11 mouse cellular contexts compared by ENCODE assay signal in the genomic region with DNA sequence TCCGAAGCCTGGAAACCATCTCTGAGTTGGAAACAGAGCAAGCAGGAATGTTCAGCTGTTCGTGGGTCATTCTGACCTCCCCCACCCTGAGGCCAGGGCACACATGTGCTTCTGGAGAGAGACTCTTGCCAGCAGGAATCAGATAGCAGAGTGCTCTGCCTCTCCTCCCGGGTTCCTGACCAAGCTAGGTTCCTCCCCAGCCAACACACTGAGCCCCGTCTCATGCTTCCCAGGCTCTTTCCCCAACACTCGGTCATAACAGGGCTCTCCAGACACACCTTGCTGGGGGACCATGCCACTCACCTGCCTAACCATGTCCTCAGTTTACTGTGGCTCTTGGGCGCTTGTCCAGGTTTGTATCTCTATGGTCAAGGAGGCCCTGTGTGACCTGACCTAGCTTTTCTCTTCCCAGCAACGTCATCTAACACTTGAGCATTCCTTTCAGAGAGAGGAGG.
DNase-seq lines count a peak whose midpoint lies in the region; ATAC-seq and TF ChIP-seq lines count a peak whose summit lies in the region.
"Had no signal": no experiment of that assay in that cellular context is flagged by ENCODE, and none has a peak within 500 bp of the region (broad histone marks: within the 10 kb centered on the region; RNA-seq: fewer than 3 reads in every experiment).

No protein-coding gene starts in this region.

- H3K36me3 ChIP-seq in heart, embryonic 12.5 days, result no peaks in the 10 kb centered on the region
- H3K36me3 ChIP-seq in heart, postnatal 0 days (replicated peaks; ENCODE audit: control insufficient read depth, insufficient read depth, low read length), result no peaks in the 10 kb centered on the region
- H3K36me3 ChIP-seq in thymus, adult 2 months (ENCODE audit: control insufficient read depth, insufficient read depth, low read length), result no peaks in the 10 kb centered on the region
- H3K36me3 ChIP-seq: liver, embryonic 12.5 days had no signal

- no peak for TF ChIP-seq CTCF in heart, postnatal 0 days (IDR thresholded peaks at IDR 0.05; ENCODE audit: low read depth)
- no peak for TF ChIP-seq CTCF in thymus, adult 2 months (IDR thresholded peaks at IDR 0.05; ENCODE audit: borderline replicate concordance, control insufficient read depth, extremely low read depth, insufficient read depth, low read length, poor library complexity)

- 35% methylated on average over 7 of the region's 7 CpGs for WGBS in heart, embryonic 12.5 days
- 38% methylated on average over 7 of the region's 7 CpGs for WGBS in heart, postnatal 0 days
- 74% methylated on average over 7 of the region's 7 CpGs for WGBS in thymus, adult 2 months

- H3K9ac ChIP-seq in heart, embryonic 12.5 days, result no peak overlapping the region
- H3K9ac ChIP-seq in heart, postnatal 0 days (replicated peaks; ENCODE audit: low read depth, low read length), result no peak overlapping the region
- H3K9ac ChIP-seq: liver, embryonic 12.5 days had no signal

- ATAC-seq in heart, embryonic 12.5 days (ENCODE audit: insufficient number of reproducible peaks, low FRiP score), result no peak
- 0 out of 2 replicates have a peak, but pooled peaks have one; percentile 37 for ATAC-seq in heart, postnatal 0 days (ENCODE audit: insufficient read depth, low read depth)
- ATAC-seq: intestine, postnatal 0 days; liver, embryonic 12.5 days had no signal

- TF ChIP-seq EP300 in heart, postnatal 0 days (IDR thresholded peaks at IDR 0.05; ENCODE audit: low read depth), result no peak

- no peak overlapping the region for H3K4me2 ChIP-seq in heart, embryonic 12.5 days
- H3K4me2 ChIP-seq in heart, postnatal 0 days (ENCODE audit: low read depth, low read length), result no peak overlapping the region
- H3K4me2 ChIP-seq: liver, embryonic 12.5 days; midbrain, embryonic 11.5 days had no signal

- no peak overlapping the region for H3K4me3 ChIP-seq in heart, embryonic 12.5 days
- H3K4me3 ChIP-seq in heart, postnatal 0 days (ENCODE audit: low read depth, low read length), result no peak overlapping the region
- no peak overlapping the region for H3K4me3 ChIP-seq in thymus, adult 2 months (ENCODE audit: control insufficient read depth, insufficient read depth, low read length)
- H3K4me3 ChIP-seq: liver, embryonic 12.5 days had no signal

- H3K9me3 ChIP-seq in heart, embryonic 12.5 days (replicated peaks), result no peaks in the 10 kb centered on the region
- H3K9me3 ChIP-seq in heart, postnatal 0 days (replicated peaks; ENCODE audit: control insufficient read depth, low read length), result no peaks in the 10 kb centered on the region
- H3K9me3 ChIP-seq: liver, embryonic 12.5 days had no signal

- TF ChIP-seq POLR2A in thymus, adult 2 months (IDR thresholded peaks at IDR 0.05; ENCODE audit: control insufficient read depth, extremely low read depth, insufficient read depth, low read length, poor library complexity), result no peak

- H3K4me1 ChIP-seq in heart, embryonic 12.5 days (replicated peaks), result peaks cover 21% of the 10 kb centered on the region
- no peaks in the 10 kb centered on the region for H3K4me1 ChIP-seq in heart, postnatal 0 days (ENCODE audit: control insufficient read depth, insufficient read depth)
- no peaks in the 10 kb centered on the region for H3K4me1 ChIP-seq in thymus, adult 2 months (replicated peaks; ENCODE audit: control insufficient read depth, insufficient read depth, low read length)
- H3K4me1 ChIP-seq: liver, embryonic 12.5 days had no signal

- H3K27ac ChIP-seq in heart, embryonic 12.5 days (ENCODE audit: poor library complexity, severe bottlenecking), result no peak overlapping the region
- no peak overlapping the region for H3K27ac ChIP-seq in heart, postnatal 0 days (ENCODE audit: low read depth)
- H3K27ac ChIP-seq in thymus, adult 2 months (ENCODE audit: control insufficient read depth, insufficient read depth, low read length), result no peak overlapping the region
- H3K27ac ChIP-seq: liver, embryonic 12.5 days had no signal

- DNase-seq in heart, adult 18-20 months, result peak; percentile 46 to 65
- peak; percentile 68 for DNase-seq in gastrocnemius, adult 18-20 months (ENCODE audit: low spot score)
- peak; percentile 6 for DNase-seq in heart, postnatal 0 days (ENCODE audit: low spot score)
- DNase-seq in testis, postnatal 10 days (ENCODE audit: low spot score), result peak; percentile 55
- no peak for DNase-seq in thymus, adult 2 months
- no peak for DNase-seq in spleen, postnatal 4 days (ENCODE audit: low spot score in 2 of 2)
- DNase-seq: lung, postnatal 14 days had no signal

- H3K27me3 ChIP-seq in heart, embryonic 12.5 days (replicated peaks), result no peaks in the 10 kb centered on the region
- H3K27me3 ChIP-seq in heart, postnatal 0 days (ENCODE audit: control insufficient read depth, insufficient read depth, low read length), result 0 out of 2 replicates have a peak, but pooled peaks cover 14% of the 10 kb centered on the region
- H3K27me3 ChIP-seq in thymus, adult 2 months (ENCODE audit: control insufficient read depth, insufficient read depth, low read length), result no peaks in the 10 kb centered on the region
- H3K27me3 ChIP-seq: liver, embryonic 12.5 days had no signal

Comparison
In these comparisons a context has a peak if more than half of its experiments do, and no peak if none do; other contexts are left out.
1. DNase-seq: peak in heart, adult 18-20 months (2 of 2), gastrocnemius, adult 18-20 months (single experiment), heart, postnatal 0 days (single experiment) and testis, postnatal 10 days (single experiment); none in thymus, adult 2 months (single experiment) and spleen, postnatal 4 days (0 of 2).